Mouse (Mus musculus): ENCODE results near the gene Mup6. TPM values are rescaled to one million over a fixed set of nuclear protein-coding genes. Genes with fewer than 3 reads are reported as not detected.
A peak's percentile ranks its signal among the peaks of the same experiment; 100 is the strongest.
"Not testable (repeated sequence)": the region's sequence is repeated elsewhere in the genome, so short reads cannot be mapped to it uniquely, and the experiment has no call there.

Mup6 gene
- not detected in 2 replicates for polyA plus RNA-seq (2012; rRNA removed)

DNA sequence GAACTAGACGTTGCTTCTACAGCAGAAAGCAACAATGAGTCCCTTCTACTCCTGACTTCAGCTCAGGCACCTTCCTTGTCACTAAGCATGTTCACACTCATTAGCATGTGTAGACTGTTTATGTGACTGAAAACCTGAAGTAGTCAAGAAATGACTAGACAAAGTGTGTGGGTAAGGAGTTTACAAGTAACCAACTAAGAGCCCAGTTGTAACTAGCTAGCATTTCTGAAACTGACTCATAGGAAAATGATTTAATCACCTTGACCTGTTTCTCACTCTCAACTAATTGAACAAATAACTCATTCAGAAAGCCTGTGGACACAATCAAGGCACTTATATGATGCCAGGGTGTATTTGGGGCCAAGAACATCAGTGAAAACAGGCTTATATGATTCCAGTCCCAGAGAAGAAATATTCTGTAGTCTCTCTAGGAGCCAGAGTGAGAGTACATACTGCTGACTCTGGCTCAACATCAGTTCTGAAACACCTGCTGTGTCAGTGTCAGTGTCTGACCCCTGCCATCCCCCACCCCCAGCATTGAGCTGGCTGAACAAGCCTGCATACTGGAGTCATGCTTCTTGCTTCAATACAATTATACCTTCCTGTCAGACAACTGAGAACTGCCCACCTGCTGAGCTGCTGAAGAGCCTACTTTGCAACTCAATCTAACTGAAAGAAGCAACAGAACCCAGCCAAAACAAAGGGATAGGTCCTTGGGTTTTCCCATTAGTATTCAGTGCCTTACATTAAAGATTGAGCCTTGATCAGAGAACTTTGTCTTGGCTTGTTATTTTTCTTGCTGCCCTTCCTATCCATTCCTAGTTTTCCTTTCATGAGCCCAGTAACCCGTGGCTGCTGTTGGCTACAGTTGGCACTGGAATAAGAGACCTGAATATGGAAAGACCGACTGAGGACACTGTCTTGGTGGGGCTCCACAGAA lies at the start of gene Mup6:
TSS of gene Mup6 (plus strand) at position 890 of the 940 bp plus-strand sequence.
- no peak for DNase-seq (ENCODE audit: extremely low spot score in 1 of 2, low spot score in 1 of 2)

DNA sequence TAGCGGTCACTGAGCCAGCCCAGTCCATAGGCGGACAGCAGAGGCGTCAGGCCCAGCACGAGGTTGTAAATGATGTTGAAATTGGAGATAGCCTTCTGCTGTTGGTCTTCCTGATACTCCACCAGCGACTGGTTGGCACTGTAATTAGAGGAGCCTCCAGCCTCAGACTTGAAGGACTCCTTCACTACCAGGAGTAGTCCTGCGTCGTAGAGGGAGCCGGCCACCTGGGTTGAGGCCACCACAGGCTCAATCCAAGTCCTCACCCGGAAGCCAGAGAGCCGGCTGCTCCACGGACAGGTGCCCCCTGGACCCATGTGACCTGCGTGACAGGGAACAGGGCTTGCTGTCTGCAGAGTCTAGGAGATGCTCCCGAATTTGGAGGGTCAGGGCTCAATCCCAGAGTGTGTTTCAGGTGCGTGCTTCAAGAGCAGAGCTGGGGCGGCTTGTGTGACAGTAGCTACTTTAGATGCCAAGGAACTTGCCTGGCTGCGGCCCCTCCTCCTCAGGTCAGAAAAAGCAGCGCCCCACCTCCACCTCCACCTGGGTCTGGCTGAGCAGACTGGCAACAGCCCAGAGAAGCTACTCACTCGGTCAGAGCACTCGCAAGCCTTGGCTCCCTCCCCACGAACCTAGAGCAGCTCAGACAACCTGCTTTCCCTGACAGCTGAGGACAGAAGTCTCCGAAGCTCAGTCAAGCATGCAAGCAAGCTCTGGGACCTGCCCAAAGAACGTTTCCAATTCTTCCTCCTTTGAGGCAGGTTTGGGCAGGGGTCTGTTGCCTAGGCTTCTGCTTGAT lies 49.3 kb upstream of the Mup6 start, which contains the start of gene Slc46a2:
TSS of gene Slc46a2 (minus strand) at position 449 of the 796 bp plus-strand sequence.
- DNase-seq (ENCODE audit: extremely low spot score in 1 of 2, low spot score in 1 of 2) = no peak

DNA sequence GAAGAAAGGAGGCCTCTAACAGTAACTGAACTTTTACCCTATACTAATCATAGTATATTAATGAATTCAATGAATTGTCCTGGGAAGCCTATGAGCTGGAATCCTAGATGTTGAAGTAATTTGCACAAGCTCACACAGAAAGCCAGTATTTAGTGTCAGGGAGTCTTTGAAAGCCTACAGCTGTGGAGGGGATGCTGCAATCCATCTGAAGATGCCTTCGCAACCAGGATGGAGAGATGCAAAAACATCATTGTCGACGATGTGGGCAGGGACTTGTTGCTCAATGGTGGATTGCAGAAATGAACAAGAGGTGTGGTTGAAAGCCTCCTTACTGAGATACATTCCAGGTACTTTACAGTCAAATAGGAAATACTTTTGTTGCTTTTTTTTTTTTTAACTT lies 46.1 kb upstream of the Mup6 start:
- DNase-seq (ENCODE audit: extremely low spot score in 1 of 2, low spot score in 1 of 2) = no peak

DNA sequence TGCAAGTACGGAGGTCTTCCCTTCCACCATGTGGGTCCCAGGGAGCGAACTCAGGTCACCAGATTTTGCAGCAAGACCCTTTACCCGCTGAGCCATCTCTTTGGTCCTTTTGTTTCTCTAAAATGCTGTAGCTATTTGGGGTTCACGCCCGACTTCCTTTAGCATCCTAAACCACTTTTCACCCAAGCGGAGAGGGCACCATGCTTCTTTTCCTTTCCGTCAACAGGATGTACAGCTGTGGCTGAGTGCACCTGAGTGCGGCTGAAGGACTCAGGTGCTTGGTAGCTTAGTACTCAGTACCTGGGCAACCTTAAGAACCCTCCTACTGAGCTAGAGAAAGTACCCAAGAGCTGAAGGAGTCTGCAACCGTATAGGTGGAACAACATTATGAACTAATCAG lies 39.0 kb upstream of the Mup6 start:
- no peak for DNase-seq (ENCODE audit: extremely low spot score in 1 of 2, low spot score in 1 of 2)

DNA sequence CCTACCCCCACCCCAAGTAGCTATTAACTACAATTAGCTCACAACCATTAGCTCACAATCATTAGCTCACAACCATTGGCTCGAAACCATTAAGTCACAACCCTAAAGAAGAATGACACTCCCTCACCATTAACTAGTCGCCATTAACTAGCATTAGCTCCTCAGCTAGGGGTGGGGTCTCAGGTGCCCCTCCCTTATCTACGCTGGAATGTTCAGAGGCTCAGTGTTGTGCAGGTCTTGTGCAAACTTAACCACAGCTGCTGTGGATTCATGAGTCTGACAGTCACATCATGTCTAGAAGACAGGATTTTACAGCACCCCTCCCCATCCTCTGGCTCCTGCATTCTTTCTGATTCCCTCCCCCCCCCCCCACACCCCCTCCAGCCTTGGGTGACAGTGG lies 36.4 kb upstream of the Mup6 start:
- no peak for DNase-seq (ENCODE audit: extremely low spot score in 1 of 2, low spot score in 1 of 2)

DNA sequence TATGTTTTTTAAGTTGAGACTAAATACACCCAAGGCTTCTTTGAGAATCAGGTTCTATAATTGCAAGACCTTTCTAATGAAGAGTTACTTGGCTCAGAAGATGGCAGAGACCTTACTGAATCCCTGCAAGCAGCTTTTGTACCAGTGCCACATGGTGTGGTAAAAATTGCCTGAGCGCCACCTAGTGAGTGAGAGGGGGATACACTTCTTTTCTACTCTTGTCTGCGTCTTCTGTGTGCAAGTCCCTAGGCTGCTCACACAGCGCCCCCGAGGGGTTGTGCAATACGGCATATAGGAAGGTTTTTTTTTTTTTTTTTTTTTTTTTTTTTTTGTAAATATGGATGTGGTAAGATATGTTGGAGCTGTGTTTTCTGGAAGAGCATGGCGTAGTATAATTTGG lies 35.7 kb upstream of the Mup6 start:
- DNase-seq (ENCODE audit: extremely low spot score in 1 of 2, low spot score in 1 of 2) = peak; percentile 58 to 79

DNA sequence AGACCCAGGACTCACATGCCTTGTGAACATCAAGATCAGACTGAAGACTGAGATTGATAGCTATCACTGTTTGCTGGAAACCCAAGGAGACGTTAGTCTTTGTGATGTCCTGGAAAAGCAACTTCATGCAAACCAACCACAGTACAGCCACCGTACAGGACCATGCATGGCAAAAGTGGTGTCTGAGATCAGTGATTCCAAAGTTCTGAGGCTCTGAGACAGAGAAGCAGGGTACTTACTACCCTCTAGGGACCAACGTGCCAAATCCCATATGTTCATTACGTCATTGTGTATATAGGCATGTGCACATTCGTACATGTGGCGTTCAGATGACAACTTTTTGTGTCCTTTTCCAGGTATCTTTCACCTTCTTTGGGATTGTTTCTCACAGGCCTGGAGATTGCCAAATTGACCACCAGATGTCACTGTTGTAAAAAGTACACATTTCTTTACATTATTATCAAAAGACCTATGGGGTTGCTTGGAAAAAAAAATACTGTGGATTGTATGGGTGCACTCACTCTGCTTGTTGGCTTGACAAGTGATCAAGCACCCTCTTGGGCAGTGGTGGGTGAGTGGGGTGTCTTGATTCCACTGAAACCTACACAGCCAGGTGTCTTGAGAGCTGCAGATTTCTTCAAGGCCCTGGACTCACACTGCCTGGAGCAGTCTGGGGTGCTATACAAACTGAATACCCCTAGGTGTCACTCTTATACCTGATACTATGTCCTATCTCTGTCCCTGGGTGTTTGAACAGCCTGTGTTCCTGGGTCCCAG lies 31.4 kb upstream of the Mup6 start:
- peak in 1 of 2 experiments; percentile 16 for DNase-seq (ENCODE audit: extremely low spot score in 1 of 2, low spot score in 1 of 2)

DNA sequence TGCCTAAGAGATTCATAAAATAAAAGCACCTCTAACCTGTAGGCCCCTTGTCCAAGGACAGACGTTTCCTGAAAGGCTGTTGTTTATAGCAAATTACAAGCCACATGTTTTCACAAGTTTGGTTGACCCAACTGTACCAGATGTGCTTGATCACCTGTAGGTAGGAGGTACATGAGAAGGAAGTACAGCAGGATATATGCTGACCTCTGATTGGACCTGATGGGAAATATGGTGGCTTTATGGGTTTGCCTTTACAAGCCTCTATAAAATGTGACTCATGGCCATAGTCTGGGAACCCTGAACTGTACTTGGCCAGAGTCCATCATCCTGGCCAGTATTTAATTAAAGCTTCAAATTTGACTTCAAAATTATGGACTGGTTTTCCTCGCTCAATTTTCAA lies 26.6 kb upstream of the Mup6 start:
- no peak for DNase-seq (ENCODE audit: extremely low spot score in 1 of 2, low spot score in 1 of 2)

DNA sequence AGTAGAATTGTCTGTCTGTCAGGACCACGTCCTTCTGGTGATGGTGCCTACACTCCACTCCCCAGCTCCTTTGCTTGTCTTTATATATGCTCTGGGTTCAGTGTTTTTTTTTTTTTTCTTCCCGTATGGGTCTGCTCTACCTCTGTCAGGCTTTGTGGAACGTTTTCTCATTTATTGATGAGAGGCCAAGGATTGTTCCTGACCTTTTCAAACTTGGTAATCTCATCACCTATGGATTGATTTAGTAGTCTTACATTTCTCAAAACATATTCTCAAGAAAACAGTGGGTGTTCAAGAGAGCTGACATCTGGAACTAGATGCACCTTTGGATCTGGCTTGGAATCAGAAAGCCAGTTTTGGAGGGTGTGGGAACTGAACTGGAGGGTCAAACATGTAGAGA lies 3.5 kb upstream of the Mup6 start, which contains the start of gene Mup4:
TSS of gene Mup4 (minus strand) at position 101 of the 400 bp plus-strand sequence.
- DNase-seq (ENCODE audit: extremely low spot score in 1 of 2, low spot score in 1 of 2) = no peak

DNA sequence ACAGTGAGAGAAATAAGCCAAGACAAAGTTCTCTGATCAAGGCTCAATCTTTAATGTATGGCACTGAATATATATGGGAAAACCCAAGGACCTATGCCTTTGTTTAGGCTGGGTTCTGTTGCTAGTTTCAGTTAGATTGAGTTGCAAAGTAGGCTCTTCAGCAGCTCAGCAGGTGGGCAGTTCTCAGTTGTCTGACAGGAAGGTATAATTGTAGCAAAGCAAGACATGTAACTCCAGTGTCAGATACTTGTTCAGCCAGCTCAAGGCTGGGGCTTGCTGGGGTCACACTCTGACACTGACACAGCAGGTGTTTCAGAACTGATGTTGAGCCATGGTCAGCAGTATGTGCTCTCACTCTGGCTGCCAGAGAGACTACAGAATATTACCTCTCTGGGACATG lies 33.8 kb downstream of the Mup6 start:
- DNase-seq (ENCODE audit: extremely low spot score in 1 of 2, low spot score in 1 of 2) = not testable (repeated sequence)

DNA sequence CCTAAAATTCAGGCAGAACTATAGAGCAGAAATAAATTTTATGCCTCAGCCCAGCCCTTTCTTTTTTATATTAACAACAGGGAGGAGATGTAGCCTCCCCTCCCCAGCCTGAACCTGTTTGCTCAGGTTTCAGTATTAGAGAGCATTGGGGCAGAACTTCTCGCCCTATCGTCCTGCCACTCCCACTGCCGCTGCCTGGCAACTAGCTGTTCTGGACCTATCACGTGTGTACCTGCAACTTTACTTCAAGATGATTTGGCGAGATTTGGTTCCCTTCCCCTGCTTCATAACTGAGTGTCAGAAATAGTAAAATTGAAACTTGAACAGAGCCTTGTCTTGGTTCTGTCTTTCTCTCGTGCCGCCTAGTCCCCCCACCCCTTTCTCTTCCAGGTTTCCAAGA lies 56.0 kb downstream of the Mup6 start:
- not testable (repeated sequence) for DNase-seq (ENCODE audit: extremely low spot score in 1 of 2, low spot score in 1 of 2)

DNA sequence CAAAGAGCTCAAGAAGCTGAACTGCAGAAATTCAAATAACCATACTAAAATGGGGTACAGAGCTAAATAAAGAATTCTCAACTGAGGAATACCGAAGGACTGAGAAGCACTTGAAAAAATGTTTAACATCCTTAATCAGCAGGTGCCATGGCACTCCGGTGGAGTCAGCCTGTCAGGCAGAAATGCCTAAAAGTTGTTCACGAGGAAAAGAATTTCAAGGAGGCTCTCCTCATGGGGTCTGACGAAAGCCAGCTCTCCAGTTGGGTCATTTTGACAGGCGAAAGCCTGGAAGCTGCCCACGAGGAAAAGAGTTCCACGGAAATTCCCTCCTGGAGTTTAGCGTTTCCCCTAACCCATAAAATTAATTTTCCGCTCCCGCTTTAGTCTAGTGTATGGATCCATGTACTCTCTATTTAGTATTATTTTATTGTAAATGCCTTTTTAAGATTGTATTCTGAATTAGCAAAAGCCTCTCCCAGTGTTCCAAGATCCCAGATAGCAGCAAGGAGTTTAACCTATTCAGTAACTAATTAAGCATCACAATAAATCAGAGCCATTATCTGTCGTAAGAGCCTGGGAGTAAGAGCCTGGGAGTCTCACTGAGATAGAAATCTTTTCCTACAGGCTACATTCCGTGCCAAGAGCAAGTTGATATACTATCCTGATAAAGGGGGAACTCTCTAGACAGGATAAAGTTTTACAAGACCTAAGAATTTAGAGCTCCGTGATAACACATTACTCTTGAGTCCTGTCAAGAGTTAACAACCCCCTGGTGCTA lies 65.4 kb downstream of the Mup6 start:
- not testable (repeated sequence) for DNase-seq (ENCODE audit: extremely low spot score in 1 of 2, low spot score in 1 of 2)

Other genes starting within 250 kb of the Mup6 start
- gene Inip, start 162.7 kb upstream of the Mup6 start, polyA plus RNA-seq (2012; rRNA removed) = 20.8 and 22.1 TPM in 2 replicates
- 11.9 and 13.0 TPM in 2 replicates for gene Snx30, start 158.5 kb upstream of the Mup6 start, polyA plus RNA-seq (2012; rRNA removed)
- not detected in 2 replicates for gene Slc46a2, start 49.2 kb upstream of the Mup6 start, polyA plus RNA-seq (2012; rRNA removed)
- not detected in 2 replicates for gene Mup4, start 3.6 kb upstream of the Mup6 start, polyA plus RNA-seq (2012; rRNA removed)
- not detected in 2 replicates for gene Mup7, start 106.2 kb downstream of the Mup6 start, polyA plus RNA-seq (2012; rRNA removed)
- not detected in 2 replicates for gene Mup2, start 190.0 kb downstream of the Mup6 start, polyA plus RNA-seq (2012; rRNA removed)

Measured in frontal cortex, adult 2 months (tissue).